Mouse (Mus musculus): Measurements from ENCODE around the gene Cyp1a1. TPM values are rescaled to one million over a fixed set of nuclear protein-coding genes. Genes with fewer than 3 reads are reported as not detected.

The Cyp1a1 gene
- polyA plus RNA-seq, 1 experiment from 2014 or later = not detected

GRCm38 (mm10) chr9:57669566-57669965 lies 18.2 kb upstream of the Cyp1a1 start:
- Histone ChIP-seq H3K4me2 (no peak overlapping the region), H3K36me3 (no peaks in the 10 kb centered on the region), H3K9me3 (replicated peaks) (no peaks in the 10 kb centered on the region), H3K4me3 (no peak overlapping the region), H3K9ac (no peak overlapping the region), H3K4me1 (replicated peaks) (peaks cover 6% of the 10 kb centered on the region; the same call in 1 of the 2 replicates), H3K27ac (ENCODE audit: poor library complexity, severe bottlenecking) (no peak overlapping the region), H3K27me3 (replicated peaks) (0 out of 2 replicates have a peak, but pooled peaks cover 9% of the 10 kb centered on the region)
- no peak for ATAC-seq (ENCODE audit: insufficient number of reproducible peaks, low FRiP score)
- WGBS = 78% methylated on average over 3 of the region's 3 CpGs

GRCm38 (mm10) chr9:57671037-57671436 lies 16.7 kb upstream of the Cyp1a1 start:
- no peak for ATAC-seq (ENCODE audit: insufficient number of reproducible peaks, low FRiP score)
- no peak overlapping the region for H3K4me2 ChIP-seq
- peaks cover 6% of the 10 kb centered on the region; the same call in 1 of the 2 replicates for H3K4me1 ChIP-seq (replicated peaks)
- no peak overlapping the region for H3K9ac ChIP-seq
- no peak overlapping the region for H3K27ac ChIP-seq (ENCODE audit: poor library complexity, severe bottlenecking)
- no peaks in the 10 kb centered on the region for H3K36me3 ChIP-seq
- WGBS = 86% methylated on average over 4 of the region's 4 CpGs
- H3K9me3 ChIP-seq (replicated peaks) = no peaks in the 10 kb centered on the region
- 0 out of 2 replicates have a peak, but pooled peaks cover 9% of the 10 kb centered on the region for H3K27me3 ChIP-seq (replicated peaks)
- no peak overlapping the region for H3K4me3 ChIP-seq

GRCm38 (mm10) chr9:57671500-57671899 lies 16.2 kb upstream of the Cyp1a1 start:
- Histone ChIP-seq H3K4me1 (replicated peaks) (peaks cover 6% of the 10 kb centered on the region; the same call in 1 of the 2 replicates), H3K27ac (ENCODE audit: poor library complexity, severe bottlenecking) (no peak overlapping the region), H3K9ac (no peak overlapping the region), H3K4me3 (no peak overlapping the region), H3K36me3 (no peaks in the 10 kb centered on the region), H3K9me3 (replicated peaks) (no peaks in the 10 kb centered on the region), H3K4me2 (no peak overlapping the region), H3K27me3 (replicated peaks) (0 out of 2 replicates have a peak, but pooled peaks cover 9% of the 10 kb centered on the region)
- WGBS = 79% methylated on average over 5 of the region's 5 CpGs
- no peak for ATAC-seq (ENCODE audit: insufficient number of reproducible peaks, low FRiP score)

GRCm38 (mm10) chr9:57681411-57681810 lies 6.3 kb upstream of the Cyp1a1 start:
- 78% methylated on average over 10 of the region's 10 CpGs for WGBS

GRCm38 (mm10) chr9:57683520-57683919 lies 4.2 kb upstream of the Cyp1a1 start, which contains the start of gene Cyp1a2:
Gene Cyp1a2, minus strand, starts transcription at chr9:57683703.
- H3K27me3 ChIP-seq (replicated peaks) = no peaks in the 10 kb centered on the region; the same call in 1 of the 2 replicates

More at GRCm38 (mm10) chr9:57681411-57681810, 6.3 kb upstream of the Cyp1a1 start:
- ATAC-seq (ENCODE audit: insufficient number of reproducible peaks, low FRiP score) = no peak
- Histone ChIP-seq H3K36me3 (no peaks in the 10 kb centered on the region), H3K4me2 (no peak overlapping the region), H3K9ac (no peak overlapping the region), H3K4me3 (no peak overlapping the region), H3K27me3 (replicated peaks) (no peaks in the 10 kb centered on the region; the same call in 1 of the 2 replicates), H3K27ac (ENCODE audit: poor library complexity, severe bottlenecking) (no peak overlapping the region), H3K9me3 (replicated peaks) (no peaks in the 10 kb centered on the region), H3K4me1 (replicated peaks) (no peaks in the 10 kb centered on the region)

GRCm38 (mm10) chr9:57686011-57686410 lies 1.7 kb upstream of the Cyp1a1 start:
- Histone ChIP-seq H3K4me3 (no peak overlapping the region), H3K36me3 (no peaks in the 10 kb centered on the region), H3K4me2 (no peak overlapping the region), H3K27ac (ENCODE audit: poor library complexity, severe bottlenecking) (no peak overlapping the region), H3K9me3 (replicated peaks) (no peaks in the 10 kb centered on the region), H3K4me1 (replicated peaks) (no peaks in the 10 kb centered on the region), H3K9ac (no peak overlapping the region), H3K27me3 (replicated peaks) (no peaks in the 10 kb centered on the region; the same call in 1 of the 2 replicates)
- ATAC-seq (ENCODE audit: insufficient number of reproducible peaks, low FRiP score) = no peak
- 84% methylated on average over 5 of the region's 5 CpGs for WGBS

More at GRCm38 (mm10) chr9:57683520-57683919, 4.2 kb upstream of the Cyp1a1 start, which contains the start of gene Cyp1a2:
- Histone ChIP-seq H3K9me3 (replicated peaks) (no peaks in the 10 kb centered on the region), H3K36me3 (no peaks in the 10 kb centered on the region), H3K27ac (ENCODE audit: poor library complexity, severe bottlenecking) (no peak within 1 kb of the TSS), H3K4me1 (replicated peaks) (no peaks in the 10 kb centered on the region), H3K4me3 (no peak within 1 kb of the TSS), H3K9ac (no peak within 1 kb of the TSS), H3K4me2 (no peak within 1 kb of the TSS)
- 73% methylated on average over 5 of the region's 5 CpGs for WGBS
- ATAC-seq (ENCODE audit: insufficient number of reproducible peaks, low FRiP score) = no peak

GRCm38 (mm10) chr9:57688158-57688557 lies 430 bp downstream of the Cyp1a1 start:
- WGBS = 49% methylated on average over 2 of the region's 2 CpGs
- no peak overlapping the region for H3K27ac ChIP-seq (ENCODE audit: poor library complexity, severe bottlenecking)
- no peaks in the 10 kb centered on the region for H3K4me1 ChIP-seq (replicated peaks)
- no peaks in the 10 kb centered on the region for H3K36me3 ChIP-seq
- no peak overlapping the region for H3K4me3 ChIP-seq
- no peak overlapping the region for H3K9ac ChIP-seq
- 0 out of 2 replicates have a peak, but pooled peaks cover 5% of the 10 kb centered on the region for H3K27me3 ChIP-seq (replicated peaks)
- no peak overlapping the region for H3K4me2 ChIP-seq
- no peaks in the 10 kb centered on the region for H3K9me3 ChIP-seq (replicated peaks)
- ATAC-seq (ENCODE audit: insufficient number of reproducible peaks, low FRiP score) = no peak

- no peaks in the 10 kb centered on the region for H3K4me1 ChIP-seq (replicated peaks)
- 59% methylated on average over 2 of the region's 2 CpGs for WGBS
- no peak for ATAC-seq (ENCODE audit: insufficient number of reproducible peaks, low FRiP score)
- 0 out of 2 replicates have a peak, but pooled peaks cover 6% of the 10 kb centered on the region for H3K27me3 ChIP-seq (replicated peaks)
- H3K36me3 ChIP-seq = no peaks in the 10 kb centered on the region
- no peak overlapping the region for H3K4me2 ChIP-seq
- no peak overlapping the region for H3K4me3 ChIP-seq
- H3K9me3 ChIP-seq (replicated peaks) = no peaks in the 10 kb centered on the region
- no peak overlapping the region for H3K9ac ChIP-seq
- H3K27ac ChIP-seq (ENCODE audit: poor library complexity, severe bottlenecking) = no peak overlapping the region
Measured at GRCm38 (mm10) chr9:57688606-57689005, 878 bp downstream of the Cyp1a1 start.

GRCm38 (mm10) chr9:57694108-57694507 lies 6.4 kb downstream of the Cyp1a1 start:
- H3K4me2 ChIP-seq = no peak overlapping the region
- H3K27me3 ChIP-seq (replicated peaks) = peaks cover 46% of the 10 kb centered on the region
- peaks cover 16% of the 10 kb centered on the region for H3K4me1 ChIP-seq (replicated peaks)
- no peaks in the 10 kb centered on the region for H3K9me3 ChIP-seq (replicated peaks)
- 83% methylated on average over 2 of the region's 2 CpGs for WGBS
- no peak overlapping the region for H3K27ac ChIP-seq (ENCODE audit: poor library complexity, severe bottlenecking)
- H3K4me3 ChIP-seq = no peak overlapping the region
- no peaks in the 10 kb centered on the region for H3K36me3 ChIP-seq
- no peak for ATAC-seq (ENCODE audit: insufficient number of reproducible peaks, low FRiP score)
- H3K9ac ChIP-seq = no peak overlapping the region

GRCm38 (mm10) chr9:57696380-57697285 lies 8.9 kb downstream of the Cyp1a1 start:
- H3K4me2 ChIP-seq = peak overlapping the region; percentile 73
- no peaks in the 10 kb centered on the region for H3K36me3 ChIP-seq
- H3K4me1 ChIP-seq (replicated peaks) = peaks cover 16% of the 10 kb centered on the region
- WGBS = 1% methylated on average over 42 of the region's 42 CpGs
- H3K9me3 ChIP-seq (replicated peaks) = no peaks in the 10 kb centered on the region
- H3K9ac ChIP-seq = peak overlapping the region; percentile 9; the same call in 1 of the 2 replicates
- H3K27ac ChIP-seq (ENCODE audit: poor library complexity, severe bottlenecking) = no peak overlapping the region
- ATAC-seq (ENCODE audit: insufficient number of reproducible peaks, low FRiP score) = peak; percentile 59; the same call in 1 of the 2 replicates
- peaks cover 46% of the 10 kb centered on the region for H3K27me3 ChIP-seq (replicated peaks)
- H3K4me3 ChIP-seq = peak overlapping the region; percentile 44

- H3K9me3 ChIP-seq (replicated peaks) = no peaks in the 10 kb centered on the region
- ATAC-seq (ENCODE audit: insufficient number of reproducible peaks, low FRiP score) = peak; percentile 53; the same call in 1 of the 2 replicates
- no peak overlapping the region for H3K9ac ChIP-seq
- H3K4me3 ChIP-seq = no peak overlapping the region
- WGBS = 9% methylated on average over 4 of the region's 4 CpGs
- H3K27me3 ChIP-seq (replicated peaks) = peaks cover 46% of the 10 kb centered on the region
- H3K4me1 ChIP-seq (replicated peaks) = peaks cover 16% of the 10 kb centered on the region
- H3K4me2 ChIP-seq = peak overlapping the region; percentile 73; the same call in 1 of the 2 replicates
- no peak overlapping the region for H3K27ac ChIP-seq (ENCODE audit: poor library complexity, severe bottlenecking)
- H3K36me3 ChIP-seq = no peaks in the 10 kb centered on the region
Measured at GRCm38 (mm10) chr9:57697380-57697779, 9.7 kb downstream of the Cyp1a1 start.

Measured in heart, embryonic 12.5 days (tissue).